Mouse (Mus musculus) c-Kit-positive CD71-negative TER-119-negative erythroid progenitor cells, embryonic 14.5 days (primary cell): ENCODE data around the gene Nsmce4a.

Experiments
- DNase-seq: peaks from one replicate; pipeline ENCODE4 v3.0.0-alpha.2; 2013; ENCODE audit warnings: low read depth

Gene Nsmce4a

DNA sequence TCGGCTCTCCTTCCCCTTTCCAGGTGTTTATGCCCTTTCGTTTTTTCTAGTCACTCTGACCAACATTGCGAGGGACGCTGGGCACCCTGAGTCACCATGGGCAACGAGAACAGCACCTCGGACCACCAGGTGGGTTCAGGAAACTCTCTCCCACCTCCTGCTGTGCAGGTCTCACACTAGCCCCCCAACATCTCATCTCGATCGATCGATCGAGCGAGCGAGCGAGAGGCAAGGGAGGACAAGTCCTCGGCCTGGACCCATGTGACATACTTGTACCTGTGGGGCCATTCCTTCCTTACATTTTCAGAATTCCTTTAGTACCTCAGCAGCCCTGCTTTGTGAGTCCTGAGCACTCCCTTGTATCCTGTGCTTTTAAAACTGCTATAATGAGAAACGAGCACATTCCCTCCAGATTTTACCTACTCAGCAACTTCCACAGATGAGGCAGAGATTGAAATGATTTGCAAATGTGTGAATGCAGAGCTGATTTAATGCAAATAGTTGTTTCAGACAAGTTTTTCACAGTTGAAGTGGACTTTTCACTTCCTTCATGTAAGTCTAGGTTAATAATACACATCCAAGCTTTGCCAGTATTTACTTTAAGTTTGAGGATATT is 4.6 kb upstream of the Nsmce4a start, which contains the start of gene Tacc2:
TSS of gene Tacc2 (plus strand) at position 51 of the 616 bp plus-strand sequence.
- no peak for DNase-seq

- no peak for DNase-seq
These were observed 4.1 kb upstream of the Nsmce4a start for GRCm38 (mm10) chr7:130576981-130577380.

- no peak for DNase-seq
These were observed 1.5 kb upstream of the Nsmce4a start for GRCm38 (mm10) chr7:130574211-130574991.

- DNase-seq = no peak
These were observed 828 bp upstream of the Nsmce4a start for GRCm38 (mm10) chr7:130573746-130574145.

DNA sequence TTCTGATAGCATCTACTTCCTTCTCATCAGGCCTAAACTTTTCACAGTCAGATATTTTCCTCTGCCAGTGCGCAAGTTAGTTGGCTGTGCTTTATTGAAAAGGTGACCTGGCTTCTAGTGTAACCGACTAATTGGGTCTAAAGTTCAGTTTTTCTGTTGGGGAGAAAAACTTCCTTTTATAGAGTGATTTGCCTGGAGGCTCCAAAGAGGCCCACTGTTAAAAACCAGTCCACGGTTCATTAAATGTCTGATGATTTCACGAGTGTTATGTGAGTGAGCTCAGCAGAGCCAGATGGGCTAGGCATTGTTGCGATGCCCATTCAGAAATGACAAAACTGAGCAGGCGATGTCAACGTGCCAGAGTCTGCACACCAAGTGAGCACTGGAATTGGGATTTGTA is 2.4 kb downstream of the Nsmce4a start:
- no peak for DNase-seq

- no peak for DNase-seq
These were observed 4.0 kb downstream of the Nsmce4a start for GRCm38 (mm10) chr7:130568783-130569436.

DNA sequence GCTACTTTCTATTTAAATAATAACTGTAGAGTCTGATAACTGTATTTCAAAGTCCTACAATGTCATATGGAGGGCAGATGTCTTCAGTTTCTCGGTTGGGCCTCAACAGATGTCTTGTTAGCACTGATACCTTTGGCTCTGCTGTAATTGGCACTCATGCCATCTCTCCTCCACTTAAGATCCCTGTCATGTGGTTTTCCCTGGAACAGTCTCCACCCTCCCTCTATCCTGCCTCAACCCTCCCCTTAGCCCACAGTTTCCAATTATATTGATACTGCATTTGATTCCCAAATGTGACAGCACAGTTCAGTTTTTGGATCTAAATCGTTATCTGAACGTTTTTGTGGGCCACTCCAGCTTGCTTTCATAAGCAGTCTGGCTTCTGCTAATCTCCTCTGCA is 8.3 kb downstream of the Nsmce4a start:
- no peak for DNase-seq

- no peak for DNase-seq
These were observed 9.0 kb downstream of the Nsmce4a start for GRCm38 (mm10) chr7:130563880-130564279.

- DNase-seq = no peak
These were observed 9.6 kb downstream of the Nsmce4a start for GRCm38 (mm10) chr7:130563276-130563675.

- no peak for DNase-seq
These were observed 12.0 kb downstream of the Nsmce4a start for GRCm38 (mm10) chr7:130560933-130561332.

DNA sequence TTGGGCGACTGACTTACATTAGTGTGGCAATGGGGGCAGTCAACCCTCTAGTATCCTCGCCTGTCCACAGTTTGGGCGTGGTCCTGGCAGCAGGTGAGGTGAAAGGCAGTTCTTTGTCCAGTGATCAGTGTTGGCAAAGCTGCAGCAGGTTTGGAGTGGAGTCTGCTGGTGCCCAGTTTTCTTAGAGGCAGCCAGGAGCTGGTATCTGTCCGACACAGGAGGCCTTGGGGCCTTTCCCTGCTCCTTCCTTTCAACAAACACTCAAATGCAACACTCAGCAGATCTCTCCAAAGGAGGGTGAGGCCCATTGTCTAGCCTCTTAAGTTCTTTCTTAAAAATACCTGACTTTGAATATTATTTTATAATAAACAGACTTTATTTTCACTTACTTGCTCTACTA is 14.3 kb downstream of the Nsmce4a start:
- no peak for DNase-seq

GRCm38 (mm10) chr7:130555597-130555996 is 17.3 kb downstream of the Nsmce4a start:
- no peak for DNase-seq

DNA sequence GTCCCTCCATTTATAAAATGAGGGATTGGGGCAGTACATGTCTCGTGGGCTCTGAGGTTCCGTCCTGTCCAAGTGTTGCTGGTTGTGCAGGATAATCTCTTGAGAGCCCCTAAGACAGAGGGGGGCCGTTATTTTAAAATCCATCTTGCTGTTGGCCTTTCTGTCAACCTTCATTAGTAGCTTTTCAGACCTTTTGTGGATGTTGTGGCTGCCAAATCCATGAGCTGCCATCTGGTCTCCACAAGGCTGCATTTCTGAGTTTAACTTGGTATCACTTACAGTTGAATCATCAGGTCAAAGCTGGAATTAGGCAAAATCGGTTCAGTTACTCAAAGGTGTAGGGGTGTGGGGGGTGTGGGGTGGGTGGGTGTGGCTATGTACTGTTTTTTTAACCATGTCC is 19.6 kb downstream of the Nsmce4a start:
- DNase-seq = no peak

DNA sequence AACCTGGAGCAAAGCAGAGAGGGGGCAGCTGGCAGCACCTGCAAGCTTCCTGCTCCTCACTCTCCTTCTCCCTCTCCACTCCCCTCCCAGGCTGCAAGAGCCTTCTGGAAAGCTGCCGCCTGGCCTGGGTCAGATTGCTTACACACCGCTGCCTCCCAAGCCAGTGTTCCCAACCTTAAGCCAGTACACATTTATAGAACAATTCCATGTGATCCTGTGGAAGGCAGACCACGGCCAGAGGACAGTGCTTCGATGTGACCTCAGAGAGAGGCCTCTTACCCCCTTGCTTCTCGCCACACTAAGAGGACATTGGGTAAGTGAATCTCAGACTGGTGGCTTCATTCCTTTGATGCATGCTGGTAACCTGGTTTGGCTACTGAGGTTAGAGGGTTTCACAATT is 20.1 kb downstream of the Nsmce4a start:
- no peak for DNase-seq

GRCm38 (mm10) chr7:130547635-130548175 is 25.2 kb downstream of the Nsmce4a start:
- no peak for DNase-seq

DNA sequence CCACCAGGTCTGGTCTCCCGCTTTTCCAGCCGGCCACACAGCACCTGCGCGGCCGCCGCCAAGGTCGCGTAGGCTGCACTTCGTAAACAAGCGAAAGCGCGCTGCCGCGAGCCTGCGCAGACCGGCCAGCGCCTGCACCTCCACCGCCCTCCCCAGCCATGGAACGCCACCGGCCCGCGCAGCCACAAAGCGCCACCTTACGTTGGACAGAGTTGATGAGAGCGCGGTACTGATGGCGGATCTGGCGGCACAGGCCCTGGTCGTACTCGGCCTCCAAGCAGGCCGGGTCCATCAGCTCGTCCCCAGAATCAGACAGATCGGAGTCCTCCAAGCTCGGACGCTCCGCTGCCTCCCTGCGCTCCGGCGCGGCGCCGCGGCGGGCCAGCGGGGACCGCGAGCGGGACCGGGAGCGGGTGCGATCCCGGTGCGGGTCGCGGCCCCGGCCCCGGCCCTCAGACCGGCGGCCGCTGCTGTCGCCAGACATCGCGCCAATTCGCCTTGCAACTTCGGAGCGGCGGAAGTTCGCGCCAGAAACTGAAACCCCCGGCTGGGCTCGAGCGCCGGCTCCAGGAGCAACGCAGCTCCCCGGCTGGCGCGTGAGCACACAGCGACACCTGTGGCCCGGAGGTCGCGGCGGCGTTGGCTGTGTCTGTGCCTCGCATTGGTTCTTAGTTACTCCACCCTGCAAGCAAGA is 26.0 kb downstream of the Nsmce4a start:
- peak; percentile 89 for DNase-seq

GRCm38 (mm10) chr7:130546421-130546790 is 26.5 kb downstream of the Nsmce4a start:
- no peak for DNase-seq

- no peak for DNase-seq
These were observed 27.0 kb downstream of the Nsmce4a start for GRCm38 (mm10) chr7:130545893-130546292.

DNA sequence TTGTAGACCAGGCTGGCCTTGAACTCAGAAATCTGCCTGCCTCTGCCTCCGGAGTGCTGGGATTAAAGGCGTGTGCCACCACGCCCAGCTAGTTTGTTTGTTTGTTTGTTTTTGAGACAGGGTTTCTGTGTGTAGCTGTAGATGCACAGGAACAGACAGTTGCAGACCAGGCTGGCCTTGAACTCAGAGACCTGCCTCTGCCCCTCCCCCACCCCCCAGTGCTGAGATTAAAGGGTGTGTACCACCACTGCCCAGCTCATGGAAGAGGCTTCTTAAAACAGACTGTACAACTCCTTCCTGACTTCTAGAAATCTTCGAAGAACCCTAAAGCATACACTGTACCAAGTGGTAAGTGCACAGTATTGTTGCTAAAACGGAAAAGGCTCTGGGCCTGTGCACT is 27.5 kb downstream of the Nsmce4a start:
- no peak for DNase-seq

DNA sequence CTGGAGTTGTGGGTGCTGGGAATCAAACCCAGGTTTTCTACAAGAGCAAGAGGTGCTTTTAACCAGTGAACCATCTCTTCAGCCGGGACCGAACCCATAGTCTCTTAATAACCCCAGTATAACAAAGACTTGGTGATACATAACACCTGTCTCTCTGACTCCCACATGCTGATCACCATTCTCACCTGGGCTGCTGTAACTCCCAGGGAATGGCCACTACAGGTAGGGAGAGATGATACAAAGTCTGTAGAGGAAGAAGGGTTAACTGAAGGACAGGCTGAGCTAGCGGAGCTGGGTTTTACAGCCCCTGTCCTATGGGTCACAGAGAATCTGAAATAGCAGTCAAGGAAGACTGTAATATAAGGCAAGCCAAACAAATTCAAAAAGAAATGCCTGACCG is 29.7 kb downstream of the Nsmce4a start:
- DNase-seq = no peak

DNA sequence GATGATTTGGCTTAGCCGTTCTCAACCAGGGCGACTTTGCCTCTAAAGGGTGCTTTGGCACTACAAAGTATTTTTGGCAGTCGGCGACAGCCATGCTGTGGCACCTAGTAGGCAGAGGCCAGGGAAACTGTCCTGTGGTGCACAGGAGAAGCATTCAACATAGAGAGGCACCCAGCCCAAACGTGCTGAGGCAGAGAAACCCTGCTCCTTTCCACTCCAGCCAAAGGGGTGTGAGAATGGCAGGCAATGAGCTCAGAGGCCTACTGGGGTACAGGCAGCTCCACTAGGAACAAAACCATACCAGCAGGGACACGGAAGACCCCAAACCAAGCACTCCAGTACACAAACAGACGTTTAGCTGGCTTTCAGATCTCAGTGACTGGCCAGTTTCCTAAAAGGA is 32.7 kb downstream of the Nsmce4a start:
- no peak for DNase-seq

- no peak for DNase-seq
These were observed 35.9 kb downstream of the Nsmce4a start for GRCm38 (mm10) chr7:130537068-130537467.
